Mouse (Mus musculus) bone marrow macrophage, adult 2 months (primary cell): ENCODE data around the gene Dusp16.

Experiments
- CTCF ChIP-seq: IDR thresholded peaks from 2 replicates; pipeline ENCODE4 v1.5.1; 2012; ENCODE audit warnings: low read depth, mild to moderate bottlenecking, low read length, moderate library complexity
- POLR2A ChIP-seq: IDR thresholded peaks from 2 replicates; pipeline ENCODE4 v1.6.1; 2012; ENCODE audit warnings: mild to moderate bottlenecking, low read depth, low read length, borderline replicate concordance

DNA sequence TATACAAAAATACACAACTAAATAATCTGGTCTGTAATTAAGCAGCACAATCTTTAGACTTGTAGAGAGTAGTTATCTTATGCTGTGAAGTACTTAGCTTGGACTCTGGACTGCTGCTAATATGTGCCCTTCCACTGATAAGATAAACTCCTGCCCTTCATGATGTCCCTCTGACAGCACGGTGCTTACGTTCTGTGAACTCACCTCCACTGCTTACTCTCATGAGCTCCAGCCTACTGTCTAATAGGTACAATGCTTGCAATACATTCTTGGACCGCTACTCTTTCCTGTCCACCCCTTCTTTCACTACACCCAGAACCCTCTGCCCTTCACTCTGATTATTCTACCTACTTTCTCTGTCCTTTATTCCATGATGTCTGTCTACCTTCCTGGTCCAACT lies 61.4 kb downstream of the Dusp16 start:
- TF ChIP-seq POLR2A (no peak), CTCF (no peak)
